Mouse (Mus musculus) lung, embryonic 16.5 days (tissue): ENCODE data around the gene 4930432M17Rik. TPM values are rescaled to one million over a fixed set of nuclear protein-coding genes. Genes with fewer than 3 reads are reported as not detected.

Source experiments
- ATAC-seq: fragments of 200-750 bp; cut with Nextera tagmentation; 2 replicates; pipeline ENCODE4 v1.8.0; 2017; ENCODE audit warnings: low read depth, mild to moderate bottlenecking, moderate library complexity
- H3K27ac ChIP-seq: fragments of 300-500 bp; sonication (generic); 2 replicates; pipeline ENCODE4 v1.5.1; 2014; ENCODE audit warnings: mild to moderate bottlenecking, control low read depth, low read length
- H3K27me3 ChIP-seq: fragments of 300-500 bp; sonication (generic); 2 replicates; pipeline ENCODE4 v1.6.1; 2014; ENCODE audit warnings: low read depth, low read length, mixed read lengths; ENCODE audit not compliant: control insufficient read depth, insufficient read depth
- H3K36me3 ChIP-seq: fragments of 300-500 bp; sonication (generic); 2 replicates; pipeline ENCODE4 v1.6.1; 2014; ENCODE audit warnings: low read length; ENCODE audit not compliant: control insufficient read depth, insufficient read depth
- H3K4me1 ChIP-seq: fragments of 300-500 bp; sonication (generic); replicated peaks from 2 replicates; pipeline ENCODE4 v1.6.1; 2014; ENCODE audit warnings: low read length, mixed read lengths; ENCODE audit not compliant: control insufficient read depth, insufficient read depth
- H3K4me2 ChIP-seq: fragments of 300-500 bp; sonication (generic); 2 replicates; pipeline ENCODE4 v1.6.1; 2014; ENCODE audit warnings: low read depth, low read length, control low read depth
- H3K4me3 ChIP-seq: fragments of 300-500 bp; sonication (generic); 2 replicates; pipeline ENCODE4 v1.5.1; 2014; ENCODE audit warnings: mild to moderate bottlenecking, low read length, control low read depth
- H3K9ac ChIP-seq: fragments of 300-500 bp; sonication (generic); 2 replicates; pipeline ENCODE4 v1.6.1; 2014; ENCODE audit warnings: low read length, control low read depth
- H3K9me3 ChIP-seq: fragments of 300-500 bp; sonication (generic); 2 replicates; pipeline ENCODE4 v1.6.1; 2016; ENCODE audit warnings: low read length; ENCODE audit not compliant: control insufficient read depth
- WGBS: fragments of 180-500 bp; shearing (Covaris S2); extraction: QIAGEN DNeasy Blood & Tissue Kit; methylation state at CpG from one replicate; pipeline ENCODE4 v1.1.7; 2014; 5-methylcytosine and 5-hydroxymethylcytosine counted together
- polyA plus RNA-seq: library from polyadenylated mRNA; unstranded; fragments of >200 nt; fragmentation: Nextera tagmentation; extraction: Ambion mirVana; gene quantifications from 2 replicates; pipeline ENCODE4 v1.2.1, GENCODE M21; 2015

Gene 4930432M17Rik
- polyA plus RNA-seq, 1 experiment from 2014 or later, result not detected

DNA sequence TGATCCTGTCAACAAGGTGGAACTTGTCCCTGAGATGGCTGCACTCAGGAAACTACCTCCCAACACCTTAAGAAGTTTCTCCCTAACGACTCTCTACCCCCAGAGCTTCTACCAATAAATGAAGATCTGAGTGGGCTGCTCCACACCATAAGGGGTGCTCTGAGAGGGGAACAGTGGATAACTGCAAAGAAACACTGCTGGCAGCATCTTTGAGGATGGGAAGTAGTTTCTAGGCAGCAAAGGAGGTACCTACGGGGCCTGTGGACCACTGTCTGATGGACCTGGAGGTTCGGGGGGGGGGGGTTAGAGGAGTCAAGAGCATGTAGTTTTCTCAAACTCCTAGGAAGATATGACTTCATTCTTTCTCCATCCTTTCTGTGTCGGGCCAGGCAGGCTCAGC is 28.8 kb downstream of the 4930432M17Rik start:
- Histone ChIP-seq H3K27ac (no peak overlapping the region), H3K4me3 (no peak overlapping the region), H3K27me3 (no peaks in the 10 kb centered on the region), H3K9me3 (no peaks in the 10 kb centered on the region), H3K4me2 (no peak overlapping the region), H3K9ac (no peak overlapping the region), H3K36me3 (no peaks in the 10 kb centered on the region), H3K4me1 (no peaks in the 10 kb centered on the region)
- ATAC-seq, result no peak
- WGBS, result 47% methylated on average over 4 of the region's 4 CpGs

DNA sequence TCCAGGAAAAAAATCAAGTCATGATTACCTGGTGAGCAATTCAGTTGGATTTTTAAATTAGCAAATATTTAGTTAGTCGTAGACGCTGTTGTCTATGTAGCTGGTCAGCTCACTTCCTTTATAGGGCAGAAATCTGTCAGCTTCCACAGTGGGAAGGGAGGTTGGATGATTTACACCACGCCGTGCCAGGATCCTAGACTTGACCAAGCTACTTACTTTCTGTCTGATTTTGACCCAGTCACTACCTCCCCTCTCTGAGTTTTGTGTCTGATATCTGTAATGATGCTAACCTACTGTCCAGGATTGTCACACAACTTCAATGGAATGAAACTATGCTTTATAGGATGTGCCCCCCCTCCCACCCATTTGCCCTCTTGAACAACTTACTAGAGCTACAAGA is 29.3 kb downstream of the 4930432M17Rik start:
- H3K27ac ChIP-seq, result no peak overlapping the region
- no peak overlapping the region for H3K4me2 ChIP-seq
- no peak for ATAC-seq
- no peaks in the 10 kb centered on the region for H3K36me3 ChIP-seq
- no peaks in the 10 kb centered on the region for H3K27me3 ChIP-seq
- H3K4me3 ChIP-seq, result no peak overlapping the region
- H3K4me1 ChIP-seq, result no peaks in the 10 kb centered on the region
- H3K9ac ChIP-seq, result no peak overlapping the region
- WGBS, result 67% methylated on average over 4 of the region's 4 CpGs
- no peaks in the 10 kb centered on the region for H3K9me3 ChIP-seq

DNA sequence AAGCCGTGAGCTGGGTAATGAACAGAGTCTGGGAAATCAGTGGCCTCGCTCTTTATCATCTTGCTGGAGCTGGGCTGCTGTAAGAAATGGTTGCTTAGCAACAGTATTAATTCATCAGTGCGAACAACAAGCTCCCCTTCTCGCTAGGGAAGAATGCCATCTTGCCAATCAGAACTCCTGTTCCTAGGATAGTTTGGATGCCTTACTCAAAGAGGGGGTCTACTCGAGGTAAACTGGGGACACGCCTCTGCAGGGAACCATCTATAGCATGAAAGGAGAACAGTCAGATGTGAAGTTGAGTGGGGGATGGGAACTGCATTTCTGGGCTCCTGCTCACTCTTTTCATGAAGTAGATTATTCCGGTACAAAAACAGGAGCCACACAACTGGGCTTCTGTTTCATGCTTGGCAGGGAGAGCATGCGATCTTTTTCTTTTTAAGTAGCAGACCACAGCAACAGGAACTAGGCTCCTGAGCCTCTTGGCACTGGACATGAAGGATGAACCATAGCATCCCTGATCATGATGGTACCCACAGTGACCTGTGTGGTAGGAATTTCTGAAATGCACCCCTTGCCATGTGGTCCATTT is 29.9 kb downstream of the 4930432M17Rik start:
- H3K9me3 ChIP-seq, result no peaks in the 10 kb centered on the region
- no peak overlapping the region for H3K27ac ChIP-seq
- H3K4me1 ChIP-seq, result no peaks in the 10 kb centered on the region
- H3K4me3 ChIP-seq, result no peak overlapping the region
- H3K36me3 ChIP-seq, result no peaks in the 10 kb centered on the region
- no peaks in the 10 kb centered on the region for H3K27me3 ChIP-seq
- 28% methylated on average over 8 of the region's 8 CpGs for WGBS
- H3K9ac ChIP-seq, result no peak overlapping the region
- no peak for ATAC-seq
- H3K4me2 ChIP-seq, result no peak overlapping the region

DNA sequence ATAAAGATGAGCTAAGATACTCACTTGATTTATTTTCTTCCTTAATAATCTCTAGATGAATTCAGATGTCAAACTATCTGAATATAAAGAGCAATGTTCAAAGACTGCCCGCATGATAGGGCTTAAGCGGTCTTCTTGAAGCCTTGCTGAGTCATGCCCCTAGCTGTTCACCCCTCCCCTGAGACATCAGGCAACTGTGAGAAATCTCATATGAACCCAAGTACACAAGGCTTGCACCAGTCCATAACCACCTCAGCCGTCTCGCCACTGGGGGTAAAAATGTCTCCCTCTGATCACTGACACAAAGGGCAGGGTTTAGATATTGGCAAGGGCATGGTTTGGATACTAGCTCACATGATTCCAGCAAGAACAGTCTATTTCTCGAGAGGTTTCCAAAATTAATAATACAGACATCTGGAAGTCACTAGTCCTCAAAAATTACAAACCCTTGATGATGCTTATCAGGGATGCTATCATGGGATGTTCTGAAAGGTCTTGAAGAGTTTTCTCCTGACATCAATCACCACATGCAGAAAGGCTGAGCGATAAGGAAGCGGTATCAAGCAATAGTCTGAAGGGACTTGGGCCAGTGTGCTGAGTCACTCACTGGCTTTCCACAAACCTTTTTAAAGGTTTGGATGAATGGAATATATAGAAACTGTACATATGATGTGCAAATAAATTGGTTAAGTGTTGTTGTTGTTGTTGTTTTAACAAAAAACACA is 32.8 kb downstream of the 4930432M17Rik start:
- 82% methylated on average over 7 of the region's 7 CpGs for WGBS
- Histone ChIP-seq H3K27ac (no peak overlapping the region), H3K9ac (no peak overlapping the region), H3K36me3 (no peaks in the 10 kb centered on the region), H3K27me3 (no peaks in the 10 kb centered on the region), H3K4me1 (no peaks in the 10 kb centered on the region; the same call in 1 of the 2 replicates), H3K4me2 (no peak overlapping the region), H3K4me3 (no peak overlapping the region), H3K9me3 (no peaks in the 10 kb centered on the region)
- ATAC-seq, result no peak

DNA sequence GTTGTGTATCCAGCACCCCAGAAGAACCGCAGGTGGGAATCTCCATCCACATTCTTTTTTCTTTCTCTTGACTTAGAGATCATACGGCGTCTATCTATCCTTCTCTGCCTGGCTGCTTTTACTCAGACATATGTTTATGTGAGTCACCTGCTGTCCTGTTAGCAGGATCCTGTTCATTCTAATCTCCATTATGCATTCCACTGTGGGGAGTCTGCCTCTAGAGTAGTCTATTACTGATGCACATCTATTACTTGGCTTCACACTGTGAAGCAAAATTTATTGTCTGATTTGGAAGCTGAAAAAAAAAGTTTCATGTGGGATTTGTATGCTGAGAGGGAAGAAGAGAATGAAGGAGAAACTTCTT is 33.3 kb downstream of the 4930432M17Rik start:
- H3K4me2 ChIP-seq, result no peak overlapping the region
- no peak for ATAC-seq
- no peaks in the 10 kb centered on the region for H3K9me3 ChIP-seq
- no peak overlapping the region for H3K4me3 ChIP-seq
- no peaks in the 10 kb centered on the region for H3K36me3 ChIP-seq
- no peak overlapping the region for H3K27ac ChIP-seq
- H3K27me3 ChIP-seq, result no peaks in the 10 kb centered on the region
- no peak overlapping the region for H3K9ac ChIP-seq
- WGBS, result 91% methylated on average over 3 of the region's 3 CpGs
- no peaks in the 10 kb centered on the region; the same call in 1 of the 2 replicates for H3K4me1 ChIP-seq

DNA sequence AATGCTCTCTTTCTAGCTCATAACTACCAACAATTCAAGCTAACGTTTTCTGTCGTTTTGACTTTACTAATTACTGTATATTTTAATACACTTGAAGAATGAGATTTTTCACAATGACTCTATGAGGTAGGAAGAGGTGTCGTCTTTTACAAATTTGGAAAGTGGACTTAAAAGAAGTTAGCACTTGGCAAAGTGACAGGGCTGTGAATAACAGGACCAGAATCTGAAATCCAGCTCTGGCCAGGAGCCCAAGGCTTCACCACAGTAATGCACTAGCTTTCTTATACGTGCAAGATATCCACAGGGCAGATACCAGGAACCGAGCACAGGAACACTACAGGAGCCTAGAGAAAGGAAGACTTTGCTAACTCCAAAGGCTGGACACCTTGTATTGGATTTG is 35.5 kb downstream of the 4930432M17Rik start:
- WGBS, result 41% methylated on average over 5 of the region's 5 CpGs
- no peak overlapping the region for H3K9ac ChIP-seq
- no peak overlapping the region for H3K27ac ChIP-seq
- no peak overlapping the region for H3K4me3 ChIP-seq
- H3K4me1 ChIP-seq, result no peaks in the 10 kb centered on the region; the same call in 1 of the 2 replicates
- no peak for ATAC-seq
- no peaks in the 10 kb centered on the region for H3K27me3 ChIP-seq
- 0 out of 2 replicates have a peak, but pooled peaks cover 3% of the 10 kb centered on the region for H3K9me3 ChIP-seq
- no peaks in the 10 kb centered on the region for H3K36me3 ChIP-seq
- H3K4me2 ChIP-seq, result no peak overlapping the region

DNA sequence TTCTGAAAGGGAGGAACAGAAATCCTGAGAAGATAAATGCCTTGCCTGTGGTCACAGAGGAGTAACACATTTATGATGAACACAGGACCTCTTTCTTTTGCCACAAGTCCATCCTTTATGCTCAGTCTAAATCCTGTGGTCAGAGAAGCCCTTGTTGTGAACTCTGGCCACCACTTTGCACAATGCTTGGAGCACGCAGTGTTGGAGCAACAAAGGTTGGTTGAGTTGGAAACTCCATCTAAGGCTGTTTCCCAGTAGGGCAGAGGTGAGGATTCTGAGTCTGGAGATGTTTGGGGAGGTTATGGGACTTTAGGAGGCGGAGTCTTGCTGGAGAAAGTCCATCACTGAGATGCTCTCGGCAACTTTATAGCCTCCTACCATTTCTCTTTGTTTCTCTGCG is 36.5 kb downstream of the 4930432M17Rik start:
- H3K9ac ChIP-seq, result no peak overlapping the region
- no peaks in the 10 kb centered on the region; the same call in 1 of the 2 replicates for H3K4me1 ChIP-seq
- no peak overlapping the region for H3K27ac ChIP-seq
- H3K27me3 ChIP-seq, result no peaks in the 10 kb centered on the region
- H3K4me2 ChIP-seq, result no peak overlapping the region
- 0 out of 2 replicates have a peak, but pooled peaks cover 3% of the 10 kb centered on the region for H3K9me3 ChIP-seq
- no peaks in the 10 kb centered on the region for H3K36me3 ChIP-seq
- H3K4me3 ChIP-seq, result no peak overlapping the region
- ATAC-seq, result no peak
- 92% methylated on average over 4 of the region's 4 CpGs for WGBS

DNA sequence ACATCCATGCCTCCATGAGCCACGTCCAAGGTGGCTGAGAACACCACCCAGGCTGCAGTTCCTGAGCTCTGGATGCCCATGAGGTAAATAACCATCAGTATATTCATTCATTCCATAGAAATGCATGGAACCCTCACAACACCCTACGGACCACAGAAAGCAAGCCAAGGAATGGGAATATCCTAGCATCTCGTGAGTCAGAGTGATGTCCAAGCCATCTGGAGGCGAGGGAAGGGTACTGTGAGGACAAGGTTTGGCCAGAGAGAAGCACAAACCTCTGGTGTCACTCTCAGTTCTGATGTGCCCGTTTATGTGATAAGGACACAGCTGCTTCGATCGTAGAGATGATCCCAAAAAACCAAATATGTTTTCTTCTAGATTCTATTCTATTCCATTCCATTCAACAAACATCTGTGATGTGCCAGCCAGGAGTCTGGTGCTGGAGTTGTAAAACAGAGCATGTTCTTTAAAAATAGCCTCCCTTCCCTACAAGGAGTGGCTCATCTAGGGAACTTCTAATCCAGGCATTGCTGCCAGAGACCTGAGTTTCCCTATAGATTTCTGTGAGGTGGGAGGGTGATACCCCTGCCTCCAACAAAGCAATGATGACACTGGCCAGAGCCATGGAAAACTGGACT is 40.5 kb downstream of the 4930432M17Rik start:
- WGBS, result 85% methylated on average over 7 of the region's 7 CpGs

DNA sequence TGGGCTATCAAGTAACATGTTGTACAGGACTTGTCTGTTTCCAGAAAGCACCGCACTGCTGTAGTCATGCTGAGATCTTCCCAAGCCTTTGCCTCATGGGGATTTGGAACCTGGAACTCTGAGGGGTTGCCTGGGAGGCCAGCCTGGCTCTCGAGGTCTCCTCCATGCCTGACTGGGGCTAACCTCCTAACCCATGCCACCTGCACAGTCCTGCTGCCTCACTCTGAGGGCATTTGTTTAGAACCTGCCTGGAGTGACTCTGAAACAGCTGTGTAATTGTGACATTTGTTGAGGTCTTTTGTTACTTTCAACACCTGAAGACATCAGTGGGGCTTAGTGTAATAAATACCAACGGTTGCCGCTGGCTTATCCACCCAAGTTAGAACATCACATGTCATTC is 41.7 kb downstream of the 4930432M17Rik start:
- H3K36me3 ChIP-seq, result no peaks in the 10 kb centered on the region
- no peak overlapping the region for H3K9ac ChIP-seq
- ATAC-seq, result no peak
- 47% methylated on average over 4 of the region's 4 CpGs for WGBS
- H3K4me2 ChIP-seq, result no peak overlapping the region
- H3K4me3 ChIP-seq, result no peak overlapping the region
- 0 out of 2 replicates have a peak, but pooled peaks cover 3% of the 10 kb centered on the region for H3K9me3 ChIP-seq
- H3K27me3 ChIP-seq, result no peaks in the 10 kb centered on the region
- H3K27ac ChIP-seq, result no peak overlapping the region
- H3K4me1 ChIP-seq, result peaks cover 13% of the 10 kb centered on the region

More for the DNA sequence above, 40.5 kb downstream of the 4930432M17Rik start:
- no peaks in the 10 kb centered on the region for H3K36me3 ChIP-seq
- H3K4me1 ChIP-seq, result peaks cover 13% of the 10 kb centered on the region
- H3K27me3 ChIP-seq, result no peaks in the 10 kb centered on the region
- H3K9me3 ChIP-seq, result 0 out of 2 replicates have a peak, but pooled peaks cover 3% of the 10 kb centered on the region
- H3K27ac ChIP-seq, result no peak overlapping the region
- H3K4me3 ChIP-seq, result no peak overlapping the region
- ATAC-seq, result no peak
- no peak overlapping the region for H3K9ac ChIP-seq
- H3K4me2 ChIP-seq, result no peak overlapping the region
